Mouse (Mus musculus) natural killer cell, adult 2 months (primary cell): ENCODE data around the gene Gtf2ird1.
"Not testable (repeated sequence)": the region's sequence is repeated elsewhere in the genome, so short reads cannot be mapped to it uniquely, and the experiment has no call there.

ENCODE experiments used
- DNase-seq, 2 experiments: peaks; one replicate each; pipeline ENCODE4 v3.0.0; 2022; ENCODE audit warnings: low spot score in 2 of 2

Gene Gtf2ird1

GRCm38 (mm10) chr5:134345449-134345848 is 111.1 kb downstream of the Gtf2ird1 start:
- peak in 1 of 2 experiments; percentile 10 for DNase-seq

GRCm38 (mm10) chr5:134344076-134344475 is 112.4 kb downstream of the Gtf2ird1 start:
- no peak for DNase-seq

GRCm38 (mm10) chr5:134343530-134343929 is 113.0 kb downstream of the Gtf2ird1 start:
- not testable (repeated sequence) for DNase-seq

- no peak for DNase-seq
These were observed 113.9 kb downstream of the Gtf2ird1 start for GRCm38 (mm10) chr5:134342503-134343205.

GRCm38 (mm10) chr5:134341721-134342120 is 114.8 kb downstream of the Gtf2ird1 start:
- DNase-seq = no peak

GRCm38 (mm10) chr5:134341321-134341720 is 115.2 kb downstream of the Gtf2ird1 start:
- peak in 1 of 2 experiments; percentile 23 for DNase-seq

GRCm38 (mm10) chr5:134340101-134340522 is 116.4 kb downstream of the Gtf2ird1 start:
- DNase-seq = no peak

- DNase-seq = not testable (repeated sequence)
These were observed 119.5 kb downstream of the Gtf2ird1 start for GRCm38 (mm10) chr5:134337012-134337411.

GRCm38 (mm10) chr5:134332743-134333142 is 123.8 kb downstream of the Gtf2ird1 start:
- DNase-seq = no peak

GRCm38 (mm10) chr5:134330082-134330481 is 126.4 kb downstream of the Gtf2ird1 start:
- no peak for DNase-seq

GRCm38 (mm10) chr5:134329311-134329710 is 127.2 kb downstream of the Gtf2ird1 start:
- DNase-seq = no peak

GRCm38 (mm10) chr5:134328482-134329001 is 128.0 kb downstream of the Gtf2ird1 start:
- no peak for DNase-seq

- no peak for DNase-seq
These were observed 130.5 kb downstream of the Gtf2ird1 start for GRCm38 (mm10) chr5:134325856-134326566.

- no peak for DNase-seq
These were observed 132.6 kb downstream of the Gtf2ird1 start for GRCm38 (mm10) chr5:134323869-134324268.

GRCm38 (mm10) chr5:134323311-134323710 is 133.2 kb downstream of the Gtf2ird1 start:
- DNase-seq = no peak

- no peak for DNase-seq
These were observed 134.2 kb downstream of the Gtf2ird1 start for GRCm38 (mm10) chr5:134322355-134322754.

GRCm38 (mm10) chr5:134321699-134322098 is 134.8 kb downstream of the Gtf2ird1 start:
- DNase-seq = no peak

GRCm38 (mm10) chr5:134318903-134319302 is 137.6 kb downstream of the Gtf2ird1 start:
- no peak for DNase-seq

GRCm38 (mm10) chr5:134316721-134317120 is 139.8 kb downstream of the Gtf2ird1 start:
- no peak for DNase-seq

GRCm38 (mm10) chr5:134315623-134316350 is 140.7 kb downstream of the Gtf2ird1 start:
- no peak for DNase-seq

GRCm38 (mm10) chr5:134314688-134315622 is 141.6 kb downstream of the Gtf2ird1 start, which contains the start of gene Gtf2i:
TSS of gene Gtf2i (minus strand) at chr5:134314760.
- DNase-seq = peak; percentile 84 to 89
